Mouse (Mus musculus) spleen, adult 2 months (tissue): Measurements from ENCODE around the gene Ninj1. TPM values are rescaled to one million over a fixed set of nuclear protein-coding genes. Genes with fewer than 3 reads are reported as not detected.

ENCODE experiments used
- DNase-seq, 2 experiments: peaks; one replicate each; pipeline versions ENCODE4 v3.0.0 to v3.0.0-alpha.2; 2012 to 2021; ENCODE audit warnings: low spot score in 2 of 2, low read depth in 1 of 2
- H3K27ac ChIP-seq: fragments of 200-500 bp; 2 replicates; pipeline ENCODE4 v1.5.1; 2012; ENCODE audit warnings: low read length, inconsistent platforms; ENCODE audit not compliant: insufficient read depth
- H3K27me3 ChIP-seq: fragments of 200-500 bp; 2 replicates; pipeline ENCODE4 v1.6.1; 2012; ENCODE audit warnings: mild to moderate bottlenecking, moderate library complexity, low read length, inconsistent platforms; ENCODE audit not compliant: control insufficient read depth, insufficient read depth
- H3K36me3 ChIP-seq: fragments of 200-500 bp; 2 replicates; pipeline ENCODE4 v1.6.1; 2012; ENCODE audit warnings: mild to moderate bottlenecking, low read length, inconsistent platforms; ENCODE audit not compliant: control insufficient read depth, insufficient read depth
- H3K4me1 ChIP-seq: fragments of 200-500 bp; 2 replicates; pipeline ENCODE4 v1.6.1; 2011; ENCODE audit warnings: inconsistent platforms; ENCODE audit not compliant: control insufficient read depth, insufficient read depth, insufficient read length
- H3K4me3 ChIP-seq: fragments of 200-500 bp; 2 replicates; pipeline ENCODE4 v1.5.1; 2011; ENCODE audit warnings: mild to moderate bottlenecking, inconsistent platforms; ENCODE audit not compliant: insufficient read depth, insufficient read length; ENCODE audit errors: extremely low read depth
- CTCF ChIP-seq: fragments of 200-500 bp; IDR thresholded peaks from 2 replicates; pipeline ENCODE4 v1.5.1; 2011; ENCODE audit warnings: mild to moderate bottlenecking, inconsistent platforms; ENCODE audit not compliant: insufficient read depth, insufficient read length, insufficient replicate concordance; ENCODE audit errors: extremely low read depth
- POLR2A ChIP-seq: fragments of 200-500 bp; IDR thresholded peaks from 2 replicates; pipeline ENCODE4 v1.6.1; 2011; ENCODE audit warnings: low read depth, low read length, inconsistent platforms
- WGBS: fragments of 180-500 bp; shearing (Covaris S2); methylation state at CpG from one replicate; pipeline ENCODE4 v1.1.7; 2018; 5-methylcytosine and 5-hydroxymethylcytosine counted together
- polyA plus RNA-seq: library from polyadenylated mRNA; depleted of rRNA; stranded (reverse); fragments of >200 nt; gene quantifications from 2 replicates; pipeline ENCODE4 v1.2.3, GENCODE M21; 2012

Gene Ninj1
- polyA plus RNA-seq, 1 experiment = 343 TPM

GRCm38 (mm10) chr13:49195651-49196050 is 8.4 kb downstream of the Ninj1 start:
- no peak overlapping the region for H3K27ac ChIP-seq
- H3K36me3 ChIP-seq = peaks cover 1% of the 10 kb centered on the region
- 83% methylated on average over 7 of the region's 7 CpGs for WGBS

GRCm38 (mm10) chr13:49196211-49196610 is 8.9 kb downstream of the Ninj1 start:
- H3K36me3 ChIP-seq = peaks cover 1% of the 10 kb centered on the region
- TF ChIP-seq POLR2A = no peak
- TF ChIP-seq CTCF = no peak

More at GRCm38 (mm10) chr13:49195651-49196050, 8.4 kb downstream of the Ninj1 start:
- no peak for DNase-seq
- no peak overlapping the region for H3K4me3 ChIP-seq
- H3K4me1 ChIP-seq = peaks cover 13% of the 10 kb centered on the region; the same call in 1 of the 2 replicates
- TF ChIP-seq CTCF = no peak
- no peaks in the 10 kb centered on the region for H3K27me3 ChIP-seq

GRCm38 (mm10) chr13:49196766-49197165 is 9.5 kb downstream of the Ninj1 start:
- Histone ChIP-seq H3K27me3 (no peaks in the 10 kb centered on the region), H3K27ac (peak overlapping the region; percentile 34; the same call in 1 of the 2 replicates), H3K4me1 (peaks cover 17% of the 10 kb centered on the region; the same call in 1 of the 2 replicates), H3K36me3 (peaks cover 1% of the 10 kb centered on the region), H3K4me3 (no peak overlapping the region)
- peak in 1 of 2 experiments; percentile 26 for DNase-seq
- no peak for TF ChIP-seq POLR2A
- no peak for TF ChIP-seq CTCF
- WGBS = 15% methylated on average over 6 of the region's 6 CpGs

More at GRCm38 (mm10) chr13:49196211-49196610, 8.9 kb downstream of the Ninj1 start:
- no peak for DNase-seq
- Histone ChIP-seq H3K4me1 (peaks cover 17% of the 10 kb centered on the region; the same call in 1 of the 2 replicates), H3K27ac (no peak overlapping the region; the same call in 1 of the 2 replicates), H3K27me3 (no peaks in the 10 kb centered on the region), H3K4me3 (no peak overlapping the region)
- WGBS = 61% methylated on average over 5 of the region's 5 CpGs

- H3K36me3 ChIP-seq = peaks cover 5% of the 10 kb centered on the region
- H3K4me1 ChIP-seq = peaks cover 17% of the 10 kb centered on the region; the same call in 1 of the 2 replicates
- H3K4me3 ChIP-seq = no peak overlapping the region
- TF ChIP-seq CTCF (no peak), POLR2A (no peak)
- no peak for DNase-seq
- no peak overlapping the region for H3K27ac ChIP-seq
- no peaks in the 10 kb centered on the region for H3K27me3 ChIP-seq
- 92% methylated on average over 9 of the region's 9 CpGs for WGBS
Measured at GRCm38 (mm10) chr13:49198734-49199133, 11.4 kb downstream of the Ninj1 start.

GRCm38 (mm10) chr13:49199891-49200290 is 12.6 kb downstream of the Ninj1 start:
- Histone ChIP-seq H3K27ac (peak overlapping the region; percentile 37), H3K36me3 (peaks cover 10% of the 10 kb centered on the region), H3K4me1 (peaks cover 17% of the 10 kb centered on the region; the same call in 1 of the 2 replicates), H3K27me3 (no peaks in the 10 kb centered on the region), H3K4me3 (no peak overlapping the region)
- 87% methylated on average over 7 of the region's 7 CpGs for WGBS
- TF ChIP-seq CTCF (no peak), POLR2A (no peak)
- no peak for DNase-seq

- no peak for DNase-seq
- WGBS = 32% methylated on average over 13 of the region's 13 CpGs
- Histone ChIP-seq H3K36me3 (peaks cover 9% of the 10 kb centered on the region), H3K27me3 (no peaks in the 10 kb centered on the region), H3K27ac (no peak overlapping the region), H3K4me3 (no peak overlapping the region), H3K4me1 (peaks cover 17% of the 10 kb centered on the region; the same call in 1 of the 2 replicates)
- TF ChIP-seq POLR2A (no peak), CTCF (no peak)
Measured at GRCm38 (mm10) chr13:49200688-49201087, 13.4 kb downstream of the Ninj1 start.

GRCm38 (mm10) chr13:49202556-49202955 is 15.3 kb downstream of the Ninj1 start:
- no peak for DNase-seq
- Histone ChIP-seq H3K36me3 (peaks cover 9% of the 10 kb centered on the region), H3K27me3 (no peaks in the 10 kb centered on the region), H3K4me1 (peaks cover 4% of the 10 kb centered on the region; the same call in 1 of the 2 replicates), H3K4me3 (no peak overlapping the region), H3K27ac (no peak overlapping the region)
- no peak for TF ChIP-seq CTCF
- TF ChIP-seq POLR2A = no peak
- WGBS = 91% methylated on average over 7 of the region's 7 CpGs
